7 mouse cellular contexts compared by ENCODE assay signal in genomic region chr4:137862516-137863240, GRCm38 (mm10). TPM values are rescaled to one million over a fixed set of nuclear protein-coding genes. Genes with fewer than 3 reads are reported as not detected.
DNase-seq lines count a peak whose midpoint lies in the region; ATAC-seq lines count a peak whose summit lies in the region.

No protein-coding gene starts in this region.

- H3K4me1 ChIP-seq in lung, embryonic 15.5 days: peaks cover 51% of the 10 kb centered on the region
- peaks cover 13% of the 10 kb centered on the region for H3K4me1 ChIP-seq in hindbrain, embryonic 11.5 days (replicated peaks; ENCODE audit: control insufficient read depth, insufficient read depth, low read length)
- H3K4me1 ChIP-seq in midbrain, embryonic 11.5 days (ENCODE audit: control insufficient read depth, insufficient read depth, low read length): peaks cover 26% of the 10 kb centered on the region

- H3K36me3 ChIP-seq in lung, embryonic 15.5 days: no peaks in the 10 kb centered on the region
- no peaks in the 10 kb centered on the region for H3K36me3 ChIP-seq in hindbrain, embryonic 11.5 days (ENCODE audit: control insufficient read depth, insufficient read depth, low read length)
- H3K36me3 ChIP-seq in midbrain, embryonic 11.5 days (ENCODE audit: control insufficient read depth, insufficient read depth, low read length): no peaks in the 10 kb centered on the region

- H3K4me3 ChIP-seq in lung, embryonic 15.5 days: peak overlapping the region; percentile 65
- H3K4me3 ChIP-seq in hindbrain, embryonic 11.5 days (ENCODE audit: low read depth, low read length): peak overlapping the region; percentile 84
- peak overlapping the region; percentile 69 for H3K4me3 ChIP-seq in midbrain, embryonic 11.5 days (ENCODE audit: low read depth, low read length)

- H3K27me3 ChIP-seq in lung, embryonic 15.5 days: peaks cover 14% of the 10 kb centered on the region; the same call in 1 of the 2 replicates
- no peaks in the 10 kb centered on the region for H3K27me3 ChIP-seq in hindbrain, embryonic 11.5 days (ENCODE audit: control insufficient read depth, insufficient read depth, low read length)
- no peaks in the 10 kb centered on the region for H3K27me3 ChIP-seq in midbrain, embryonic 11.5 days (ENCODE audit: control insufficient read depth, insufficient read depth, low read length)

- peak overlapping the region; percentile 92 for H3K4me2 ChIP-seq in lung, embryonic 15.5 days
- peak overlapping the region; percentile 88 for H3K4me2 ChIP-seq in hindbrain, embryonic 11.5 days (replicated peaks; ENCODE audit: low read depth, low read length)
- H3K4me2 ChIP-seq in midbrain, embryonic 11.5 days: peak overlapping the region; percentile 81

- peak overlapping the region; percentile 50; the same call in 1 of the 2 replicates for H3K27ac ChIP-seq in lung, embryonic 15.5 days
- H3K27ac ChIP-seq in hindbrain, embryonic 11.5 days (ENCODE audit: low read depth, low read length): no peak overlapping the region
- H3K27ac ChIP-seq in midbrain, embryonic 11.5 days (ENCODE audit: low read depth, low read length): no peak overlapping the region

- ATAC-seq in lung, embryonic 15.5 days (ENCODE audit: borderline replicate concordance, extremely low read depth, low FRiP score, low TSS enrichment): no peak
- ATAC-seq in hindbrain, embryonic 11.5 days (ENCODE audit: low FRiP score): 0 out of 2 replicates have a peak, but pooled peaks have one; percentile 6
- ATAC-seq in midbrain, embryonic 11.5 days (ENCODE audit: low FRiP score): no peak

- 7% methylated on average over 21 of the region's 21 CpGs for WGBS in lung, embryonic 15.5 days
- WGBS in hindbrain, embryonic 11.5 days: 16% methylated on average over 21 of the region's 21 CpGs
- 21% methylated on average over 21 of the region's 21 CpGs for WGBS in midbrain, embryonic 11.5 days

- no peak for DNase-seq in lung, adult 18-20 months
- DNase-seq in cerebellum, adult 9-10 months: peak; percentile 70
- DNase-seq in hindbrain, embryonic 11.5 days (ENCODE audit: low spot score): no peak
- DNase-seq in midbrain, embryonic 11.5 days (ENCODE audit: low spot score, missing footprints): no peak
- no peak for DNase-seq in left cerebral cortex, adult 18-20 months (ENCODE audit: low spot score in 2 of 2)
- DNase-seq in urinary bladder, postnatal 25 days (ENCODE audit: low spot score): no peak

- peak overlapping the region; percentile 79 for H3K9ac ChIP-seq in lung, embryonic 15.5 days
- H3K9ac ChIP-seq in hindbrain, embryonic 11.5 days (ENCODE audit: low read depth, low read length): peak overlapping the region; percentile 85
- peak overlapping the region; percentile 87 for H3K9ac ChIP-seq in midbrain, embryonic 11.5 days (ENCODE audit: low read length)

- H3K9me3 ChIP-seq in lung, embryonic 15.5 days: no peaks in the 10 kb centered on the region
- no peaks in the 10 kb centered on the region for H3K9me3 ChIP-seq in hindbrain, embryonic 11.5 days (ENCODE audit: control insufficient read depth, low read length)
- H3K9me3 ChIP-seq in midbrain, embryonic 11.5 days (ENCODE audit: control insufficient read depth, low read length): no peaks in the 10 kb centered on the region

RNA-seq across cellular contexts. Expression of gene Ece1, which starts 0.6 kb away (rescaled TPM):
- 31.1 and 48.4 TPM in 2 replicates for polyA plus RNA-seq in lung, embryonic 15.5 days (2015; fragmentation: Nextera tagmentation; extraction: Ambion mirVana)
- polyA plus RNA-seq in hindbrain, embryonic 11.5 days (2014; fragmentation: Nextera tagmentation; extraction: Ambion mirVana): 25.1 and 29.2 TPM in 2 replicates
- polyA plus RNA-seq in midbrain, embryonic 11.5 days (2014; fragmentation: Nextera tagmentation; extraction: Ambion mirVana): 26.6 and 27.5 TPM in 2 replicates
- total RNA-seq in left cerebral cortex, adult 18-20 months (2021): 10 to 100 TPM; 82.0 to 87.9 TPM
